In genomic region chr14:62300031-62300430, GRCm38 (mm10) we compare ENCODE assay signal across 15 mouse cellular contexts. TPM values are rescaled to one million over a fixed set of nuclear protein-coding genes. Genes with fewer than 3 reads are reported as not detected.
"Had no signal": no experiment of that assay in that cellular context is flagged by ENCODE, and none has a peak within 500 bp of the region (broad histone marks: within the 10 kb centered on the region; RNA-seq: fewer than 3 reads in every experiment).

No protein-coding gene starts in this region.

- H3K36me3 ChIP-seq: intestine, embryonic 15.5 days; limb, embryonic 13.5 days; midbrain, embryonic 10.5 days; neural tube, embryonic 12.5 days had no signal

- H3K27ac ChIP-seq: intestine, embryonic 15.5 days; limb, embryonic 13.5 days; liver, embryonic 14.5 days; midbrain, embryonic 10.5 days; neural tube, embryonic 12.5 days had no signal

- H3K4me3 ChIP-seq: intestine, embryonic 15.5 days; limb, embryonic 13.5 days; midbrain, embryonic 10.5 days; neural tube, embryonic 12.5 days had no signal

- H3K9me3 ChIP-seq: intestine, embryonic 15.5 days; limb, embryonic 13.5 days; midbrain, embryonic 10.5 days; neural tube, embryonic 12.5 days had no signal

- ATAC-seq: intestine, embryonic 15.5 days had no signal

- H3K4me1 ChIP-seq: intestine, embryonic 15.5 days; limb, embryonic 13.5 days; midbrain, embryonic 10.5 days; neural tube, embryonic 12.5 days had no signal

- H3K9ac ChIP-seq: intestine, embryonic 15.5 days; limb, embryonic 13.5 days; liver, embryonic 14.5 days; neural tube, embryonic 12.5 days had no signal

- H3K4me2 ChIP-seq: intestine, embryonic 15.5 days; limb, embryonic 13.5 days; neural tube, embryonic 12.5 days had no signal

- H3K27me3 ChIP-seq: intestine, embryonic 15.5 days; limb, embryonic 13.5 days; neural tube, embryonic 12.5 days had no signal

- DNase-seq: left cerebral cortex, postnatal 4 days; lung, adult 18-20 months; lung, postnatal 36 days; midbrain, embryonic 14.5 days; thymus, adult 18-20 months; thymus, postnatal 14 days had no signal

RNA-seq across cellular contexts. Expression of gene Dleu7, which starts 7.2 kb away (rescaled TPM):
- total RNA-seq: liver, adult 2 months; megakaryocyte, adult 5-6 weeks; monocyte, adult 5-6 weeks; neutrophil, adult 5-6 weeks had no signal
